Mouse (Mus musculus) layer of hippocampus, adult 9-11 months (tissue): ENCODE results near the gene Htt.
A peak's percentile ranks its signal among the peaks of the same experiment; 100 is the strongest.

ENCODE experiments used
- DNase-seq: peaks from one replicate; pipeline ENCODE4 v3.0.0; 2022

Htt gene

GRCm38 (mm10) chr5:34931516-34932457, 170.2 kb downstream of the Htt start:
- no peak for DNase-seq

GRCm38 (mm10) chr5:34932458-34932806, 170.9 kb downstream of the Htt start:
- DNase-seq: no peak

DNA sequence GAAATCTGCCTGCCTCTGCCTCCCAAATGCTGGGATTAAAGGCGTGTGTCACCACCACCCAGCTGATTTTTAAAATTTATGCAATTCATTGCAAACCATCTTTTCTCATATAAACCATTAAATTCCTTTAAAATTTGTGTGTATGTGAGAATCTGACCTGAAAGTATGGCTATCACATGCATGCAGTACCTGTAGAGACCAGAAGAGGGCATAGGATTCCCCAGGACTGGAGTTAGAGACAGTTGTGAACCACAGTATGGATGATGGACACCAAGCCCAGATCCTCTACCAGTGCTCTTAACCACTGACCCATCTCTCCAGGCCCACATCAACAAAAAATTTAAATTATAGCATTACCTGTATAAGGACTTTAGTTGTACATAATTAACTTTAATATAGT, 171.9 kb downstream of the Htt start:
- no peak for DNase-seq

- DNase-seq: no peak
Observed at GRCm38 (mm10) chr5:34941710-34942470, 180.3 kb downstream of the Htt start.

DNA sequence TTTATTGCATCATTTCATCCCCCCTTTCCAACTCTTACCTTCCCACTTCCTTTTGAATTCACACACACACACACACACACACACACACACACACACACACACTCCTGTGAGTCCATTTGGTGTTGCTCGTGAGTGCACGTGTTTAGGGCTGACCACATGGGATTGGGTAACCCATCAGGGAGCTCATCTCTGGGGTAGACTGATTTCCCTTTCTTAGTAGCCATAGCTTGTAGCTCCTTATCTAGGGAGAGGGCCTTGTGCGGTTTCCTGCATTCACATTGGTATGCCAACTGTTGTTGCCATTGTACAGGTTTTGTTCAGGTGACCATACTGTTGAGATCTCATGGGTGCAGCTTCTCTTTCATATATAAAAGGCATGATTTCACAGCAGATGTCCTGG, 181.9 kb downstream of the Htt start:
- no peak for DNase-seq

DNA sequence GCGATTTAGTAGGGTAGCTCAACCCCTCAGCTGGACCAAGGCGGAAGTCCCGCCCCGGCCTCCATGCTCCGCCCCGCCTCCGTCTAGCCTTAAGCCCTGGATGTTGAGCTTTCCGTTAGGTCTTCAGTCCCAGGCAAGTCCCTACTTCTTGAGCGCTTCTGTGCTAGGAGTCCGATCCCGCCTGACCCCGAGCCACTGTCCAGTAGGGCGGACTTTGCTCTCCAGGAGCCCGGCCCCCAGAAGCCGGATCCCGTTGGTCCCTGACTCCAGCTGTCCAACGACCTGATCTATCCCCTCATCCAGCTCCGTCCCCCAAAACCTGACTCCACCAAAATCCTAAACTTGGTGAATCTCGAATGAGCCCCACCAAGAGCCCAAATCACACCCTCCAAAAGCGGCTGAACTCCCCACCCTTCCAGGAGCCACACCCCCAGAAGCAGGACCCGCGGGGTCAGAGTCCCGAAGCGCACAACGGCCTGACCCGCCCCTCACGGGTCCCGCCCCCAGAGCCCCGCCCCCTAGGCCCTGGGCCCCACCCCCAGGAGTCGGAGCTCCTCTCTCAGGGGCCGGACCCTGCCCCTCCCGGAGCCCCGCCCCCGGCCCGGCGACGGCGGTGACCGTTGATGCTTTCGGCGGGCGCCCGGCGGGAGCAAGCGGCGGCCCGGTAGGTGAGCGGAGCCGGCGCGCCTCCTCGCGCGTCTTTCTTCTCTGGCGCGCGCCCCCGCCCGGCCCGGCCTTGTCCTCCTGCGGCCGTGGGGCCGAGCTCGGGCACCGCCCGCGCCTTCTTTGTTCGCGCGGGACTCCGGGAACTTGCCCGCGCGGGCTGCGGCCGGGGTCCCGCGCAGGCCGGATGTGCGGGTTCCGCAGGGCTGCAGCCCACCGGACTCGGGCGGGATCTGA, 187.6 kb downstream of the Htt start, which contains the start of gene Rgs12:
Gene Rgs12, plus strand, starts transcription at position 585 of the 900 bp plus-strand sequence.
- peak; percentile 59 for DNase-seq

- no peak for DNase-seq
Observed at GRCm38 (mm10) chr5:34949769-34950211, 188.2 kb downstream of the Htt start.

DNA sequence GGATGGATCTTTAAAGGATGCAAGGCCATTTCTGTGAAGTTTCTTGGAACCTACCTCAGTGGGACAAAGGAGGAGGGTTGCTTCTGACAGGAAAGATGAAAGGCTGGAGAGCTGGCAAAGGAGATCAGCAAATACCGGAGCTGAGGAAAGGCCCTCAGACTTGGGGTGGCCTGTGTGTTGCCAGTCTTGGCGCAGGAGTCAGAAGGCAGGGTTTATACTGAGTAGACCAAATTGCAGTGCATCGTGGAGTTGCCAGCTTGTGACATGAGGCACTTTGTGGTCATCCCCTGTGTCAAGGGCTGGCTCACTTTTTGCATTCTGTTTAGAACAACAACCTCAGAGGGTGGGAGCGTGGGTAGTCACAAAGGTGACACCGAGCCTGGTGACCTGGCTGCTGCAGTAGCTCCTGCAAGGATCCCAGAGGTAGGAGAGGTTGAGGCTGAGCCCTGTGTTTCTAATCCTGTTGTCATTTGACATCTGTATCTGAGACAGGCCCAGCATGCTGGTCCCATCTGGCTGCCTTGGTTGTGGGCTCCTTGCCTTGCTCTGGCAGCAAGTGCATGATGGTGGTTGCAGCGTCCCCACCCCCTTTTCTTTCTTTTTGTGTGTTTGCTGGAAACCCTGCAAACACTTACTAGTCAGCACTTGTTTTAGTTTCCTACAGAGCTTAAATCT, 189.1 kb downstream of the Htt start:
- no peak for DNase-seq

- DNase-seq: no peak
Observed at GRCm38 (mm10) chr5:34951161-34951834, 189.8 kb downstream of the Htt start.

GRCm38 (mm10) chr5:34954508-34954907, 193.0 kb downstream of the Htt start:
- no peak for DNase-seq

GRCm38 (mm10) chr5:34955630-34956029, 194.1 kb downstream of the Htt start:
- no peak for DNase-seq

DNA sequence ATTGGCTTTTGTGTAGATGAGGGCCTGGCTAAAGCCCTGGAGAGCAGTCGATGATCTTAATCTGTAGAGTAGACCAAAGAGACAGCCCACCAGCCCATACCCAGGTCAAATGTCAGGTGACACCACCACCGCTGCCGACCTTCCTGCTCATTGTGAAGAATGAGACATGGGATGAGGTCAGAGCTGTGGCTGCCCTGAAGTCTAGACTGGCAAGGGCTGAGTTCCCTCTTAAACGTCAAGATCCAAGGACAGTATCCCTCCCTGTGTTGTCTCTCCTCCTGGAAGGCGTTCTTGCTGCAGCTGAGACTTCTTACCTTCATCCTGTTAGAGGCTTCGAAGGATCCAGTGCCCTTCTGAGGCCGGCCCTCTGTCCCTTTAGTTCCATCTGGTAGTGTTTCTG, 194.6 kb downstream of the Htt start:
- DNase-seq: no peak

GRCm38 (mm10) chr5:34957015-34957414, 195.5 kb downstream of the Htt start:
- peak; percentile 32 for DNase-seq

DNA sequence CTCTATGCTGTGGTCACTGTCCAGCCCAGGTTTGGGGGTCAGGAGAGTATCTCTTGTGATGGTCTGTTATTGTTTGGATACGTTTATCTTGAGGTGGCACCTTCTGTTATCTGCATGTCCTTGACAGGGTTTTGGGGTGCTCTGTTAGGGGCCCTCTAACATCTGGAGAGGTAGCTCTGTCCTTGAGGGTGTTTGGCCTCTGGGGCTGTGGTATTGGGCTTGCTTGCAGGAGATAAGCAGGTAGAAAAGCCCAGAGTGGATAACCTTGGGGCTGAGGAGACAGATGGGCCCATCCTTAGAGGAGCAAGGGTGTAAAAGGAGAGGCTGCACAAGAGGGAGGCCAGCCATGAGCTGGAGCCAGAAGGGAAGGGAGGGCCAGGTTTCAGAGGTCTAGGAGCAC, 198.5 kb downstream of the Htt start:
- DNase-seq: no peak
